Mouse (Mus musculus): Measurements from ENCODE around the gene Ralb. TPM values are rescaled to one million over a fixed set of nuclear protein-coding genes. Genes with fewer than 3 reads are reported as not detected.

The Ralb gene
- 10 to 100 TPM; 61.0 to 78.5 (median 64.7) TPM for total RNA-seq (2022)

GRCm38 (mm10) chr1:119504260-119505062 lies at the start of gene Ralb:
Ralb (minus strand) TSS chr1:119504794.
- DNase-seq: peak; percentile 99

DNA sequence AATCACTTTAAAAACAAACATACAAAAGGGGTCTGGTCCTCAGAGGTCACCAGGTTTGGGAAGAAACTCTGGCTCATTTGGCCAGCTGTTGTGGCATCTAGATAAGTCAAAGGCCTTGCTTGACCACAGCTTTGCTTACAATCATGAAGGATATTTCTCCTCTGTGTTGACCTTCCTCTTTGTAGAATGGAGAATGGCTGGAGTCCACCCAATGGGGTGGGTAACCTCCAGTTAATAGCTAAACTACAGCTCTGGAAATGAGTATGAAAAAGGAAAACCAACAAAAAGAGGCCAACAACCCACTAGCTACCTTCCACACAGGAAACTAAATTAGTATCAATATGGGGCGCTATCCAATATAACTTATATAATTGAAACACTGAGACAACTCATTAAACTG lies 47.1 kb upstream of the Ralb start:
- no peak for DNase-seq

DNA sequence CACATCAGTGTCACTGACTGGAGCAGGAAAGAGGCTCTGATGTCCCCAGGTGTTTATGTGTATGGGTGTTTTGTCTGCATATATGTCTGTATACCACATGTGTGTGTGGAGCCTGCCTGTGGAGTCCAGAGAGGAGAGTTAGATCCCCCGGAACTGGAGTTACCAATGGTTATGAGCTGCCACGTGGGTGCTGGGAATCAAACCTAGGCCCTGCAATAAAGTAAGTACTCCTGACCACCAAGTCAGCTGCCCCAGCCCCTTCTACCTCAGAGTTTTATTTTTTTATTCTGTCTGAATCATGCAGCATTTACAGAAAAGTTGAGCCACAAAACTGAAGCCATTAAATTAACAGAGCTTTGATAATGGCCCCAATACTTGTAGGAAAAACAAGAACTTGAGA lies 45.5 kb upstream of the Ralb start:
- no peak for DNase-seq

- DNase-seq: no peak
Observed at GRCm38 (mm10) chr1:119549327-119549689, 44.7 kb upstream of the Ralb start.

DNA sequence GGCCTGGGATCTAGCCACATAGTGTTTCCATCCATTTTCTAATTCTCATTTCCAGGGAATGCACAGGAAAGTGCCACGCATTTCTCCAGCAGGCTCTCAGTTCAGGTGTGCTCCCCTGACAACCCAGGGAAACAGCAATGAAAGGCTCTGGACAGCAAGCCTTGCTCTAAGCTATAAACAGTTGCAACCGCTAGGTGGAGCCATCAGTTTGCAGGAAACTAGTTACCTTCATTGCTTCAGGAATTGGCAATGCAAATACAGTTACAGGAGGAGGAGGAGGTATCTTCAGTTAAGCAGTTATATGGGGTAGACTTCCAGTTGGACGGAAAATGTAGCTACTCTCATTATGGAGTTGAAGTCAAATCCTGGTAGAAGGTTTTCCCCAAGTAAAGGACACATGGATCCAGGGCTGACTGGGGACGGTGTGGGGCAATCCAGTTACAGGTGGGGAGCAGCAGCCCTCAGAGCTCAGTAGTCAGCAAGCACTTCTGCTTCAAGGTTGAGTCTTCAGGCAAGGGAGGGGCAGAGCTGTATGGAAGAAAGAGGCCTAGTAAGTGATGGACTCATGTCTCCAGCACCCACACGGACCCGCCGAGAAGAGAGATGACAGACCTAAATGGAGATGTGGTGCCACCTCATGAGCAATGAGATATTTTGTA lies 44.2 kb upstream of the Ralb start:
- peak; percentile 52 for DNase-seq

DNA sequence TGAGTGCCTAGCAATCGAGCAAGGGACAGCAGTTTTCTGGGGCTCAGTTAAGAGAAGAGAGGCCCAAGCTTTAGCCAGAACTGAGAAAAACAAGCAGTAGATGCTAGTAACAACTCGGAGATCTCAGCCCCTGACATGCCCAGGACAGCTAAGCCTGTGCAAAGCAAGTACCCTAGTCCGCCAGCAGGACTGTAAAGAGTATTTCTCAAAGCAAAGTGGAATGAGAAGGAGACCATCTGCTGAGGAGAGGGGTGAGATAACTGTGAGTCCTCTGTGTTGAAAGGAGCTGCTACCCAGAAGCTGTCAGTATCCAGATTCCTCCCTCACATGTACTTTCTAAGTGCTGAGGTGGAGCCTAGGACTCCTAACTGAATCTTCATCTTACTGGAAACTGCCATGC lies 41.9 kb upstream of the Ralb start:
- DNase-seq: no peak

DNA sequence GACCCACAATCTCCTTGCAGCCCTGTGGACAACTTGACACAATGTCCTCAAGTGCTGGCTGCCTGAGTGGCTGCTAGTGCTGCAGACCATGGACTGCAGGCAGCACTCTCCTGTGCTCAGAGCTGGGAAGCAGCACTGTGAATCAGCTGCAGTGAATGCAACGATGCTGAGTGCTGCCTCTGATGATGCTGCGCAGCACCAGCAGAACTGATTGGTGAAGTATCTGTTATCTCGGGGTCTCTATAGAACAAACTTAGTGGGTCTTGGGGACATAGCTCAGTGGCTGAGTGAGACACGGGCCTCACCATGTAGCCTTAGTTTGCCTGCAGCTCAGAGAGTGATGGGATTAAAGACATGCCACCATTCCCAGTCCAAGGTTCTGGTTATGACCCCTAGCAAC lies 41.1 kb upstream of the Ralb start:
- DNase-seq: no peak

DNA sequence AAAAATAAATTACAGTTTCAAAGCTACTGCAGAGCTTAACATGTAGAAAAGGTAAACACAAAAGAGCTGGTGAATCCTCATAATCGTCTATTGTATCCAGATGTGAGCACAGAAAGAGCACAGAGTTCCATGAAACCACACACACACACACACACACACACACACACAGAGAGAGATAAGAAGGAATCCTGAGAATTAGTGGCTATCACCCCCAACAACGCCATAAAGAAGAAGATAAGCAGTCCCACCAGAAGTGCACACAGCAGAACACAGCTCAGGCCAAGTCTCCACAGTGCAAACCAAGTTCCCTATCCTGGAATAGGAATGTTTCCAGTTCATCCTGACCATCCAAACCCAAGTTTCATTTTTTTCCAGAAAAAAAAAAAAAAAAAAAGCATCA lies 40.6 kb upstream of the Ralb start:
- no peak for DNase-seq

GRCm38 (mm10) chr1:119544611-119545155 lies 40.1 kb upstream of the Ralb start:
- no peak for DNase-seq

GRCm38 (mm10) chr1:119543316-119543715 lies 38.7 kb upstream of the Ralb start:
- DNase-seq: no peak

DNA sequence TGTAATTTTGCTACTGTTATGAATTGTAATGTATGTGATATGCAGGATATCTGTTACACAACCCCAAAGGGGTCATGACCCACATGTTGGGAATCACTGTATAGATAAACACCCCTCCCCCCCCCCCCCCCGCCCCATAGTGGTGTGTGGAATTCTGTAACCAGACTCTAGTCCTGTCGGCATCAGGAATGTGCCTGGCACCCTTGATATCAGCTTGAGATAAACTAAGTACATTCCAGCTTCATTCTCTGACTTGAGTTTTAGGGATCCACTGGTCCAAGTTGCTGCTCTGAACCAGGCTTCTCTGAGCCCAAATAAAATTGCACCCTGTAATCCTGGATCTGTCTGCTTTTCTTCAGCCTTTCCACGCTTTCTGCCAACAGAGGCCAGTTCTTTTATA lies 37.0 kb upstream of the Ralb start:
- no peak for DNase-seq

GRCm38 (mm10) chr1:119540836-119541557 lies 36.4 kb upstream of the Ralb start:
- no peak for DNase-seq

DNA sequence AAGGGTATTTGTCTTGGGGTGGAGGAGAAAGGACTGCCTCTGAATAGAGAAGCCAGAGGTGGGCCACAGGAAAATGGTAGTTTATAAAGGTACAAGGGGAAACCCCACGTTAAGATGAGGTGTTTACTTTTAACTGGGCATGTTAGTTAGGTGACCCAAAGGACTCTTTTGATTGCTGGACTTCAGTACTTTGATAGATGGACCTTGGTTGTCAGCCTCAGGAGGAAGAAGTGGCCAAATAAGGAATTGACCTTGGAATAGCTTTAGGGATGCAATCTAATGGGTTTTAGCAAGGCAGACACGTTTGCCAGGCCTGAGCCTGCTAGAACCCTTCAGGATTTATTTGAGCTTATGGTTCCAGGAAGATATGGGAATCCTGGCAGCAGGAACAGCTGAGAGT lies 34.7 kb upstream of the Ralb start:
- DNase-seq: no peak

GRCm38 (mm10) chr1:119537651-119538050 lies 33.1 kb upstream of the Ralb start:
- no peak for DNase-seq

GRCm38 (mm10) chr1:119536122-119536521 lies 31.5 kb upstream of the Ralb start:
- DNase-seq: no peak

GRCm38 (mm10) chr1:119534341-119534740 lies 29.7 kb upstream of the Ralb start:
- DNase-seq: no peak

DNA sequence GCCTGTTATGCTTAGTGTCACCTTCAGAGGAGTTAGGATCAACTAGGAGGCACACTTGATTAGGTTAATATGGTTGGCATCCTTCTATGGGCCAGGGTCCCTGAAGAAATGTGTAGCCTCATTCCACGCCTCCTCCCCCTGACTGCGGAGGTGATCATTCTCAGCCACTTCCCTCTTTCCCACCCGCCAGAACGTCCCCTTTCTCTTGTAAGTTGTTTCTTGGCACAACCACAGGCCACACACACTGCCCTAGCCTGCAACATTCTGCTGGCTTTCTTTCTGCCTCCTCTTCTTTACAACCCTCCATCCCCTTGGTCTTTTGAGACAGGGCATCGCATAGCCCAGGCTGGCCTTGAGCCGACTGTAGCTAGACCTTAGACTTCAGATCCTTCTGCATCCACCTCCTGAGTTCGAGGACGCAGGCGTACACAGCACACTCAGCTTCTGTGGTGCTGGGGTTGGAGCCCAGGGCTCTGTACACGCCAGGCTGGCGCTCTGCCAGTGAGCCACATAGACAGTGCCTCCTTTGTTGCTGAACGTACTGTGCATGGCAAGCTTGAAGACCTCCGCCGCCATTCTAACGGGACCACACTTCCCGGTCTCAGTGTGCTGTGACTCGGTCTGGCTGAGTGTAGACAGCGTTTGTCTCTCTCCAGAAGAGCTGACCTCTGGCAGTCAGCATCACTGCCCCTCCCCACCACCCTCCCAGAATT lies 28.7 kb upstream of the Ralb start:
- no peak for DNase-seq

DNA sequence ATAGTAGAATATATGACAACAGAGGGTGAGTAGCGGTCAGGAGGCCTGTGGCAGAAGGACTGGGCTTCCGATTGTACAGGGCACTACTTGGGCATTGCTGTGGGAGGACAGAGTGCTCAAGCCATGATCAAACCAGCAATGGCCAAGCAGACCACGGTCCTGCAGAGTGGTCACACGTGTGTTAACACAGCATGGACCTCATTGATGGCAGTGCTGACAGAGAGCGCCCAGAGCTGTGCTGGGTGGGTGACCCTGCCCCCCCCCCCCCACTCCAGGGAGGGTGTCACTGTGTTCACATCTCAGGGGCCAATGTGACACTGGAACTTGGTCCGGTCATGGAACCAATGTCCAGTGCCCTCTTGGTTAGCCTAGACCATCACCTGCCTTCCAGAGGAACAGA lies 27.6 kb upstream of the Ralb start:
- DNase-seq: no peak

GRCm38 (mm10) chr1:119530941-119531340 lies 26.3 kb upstream of the Ralb start:
- no peak for DNase-seq

DNA sequence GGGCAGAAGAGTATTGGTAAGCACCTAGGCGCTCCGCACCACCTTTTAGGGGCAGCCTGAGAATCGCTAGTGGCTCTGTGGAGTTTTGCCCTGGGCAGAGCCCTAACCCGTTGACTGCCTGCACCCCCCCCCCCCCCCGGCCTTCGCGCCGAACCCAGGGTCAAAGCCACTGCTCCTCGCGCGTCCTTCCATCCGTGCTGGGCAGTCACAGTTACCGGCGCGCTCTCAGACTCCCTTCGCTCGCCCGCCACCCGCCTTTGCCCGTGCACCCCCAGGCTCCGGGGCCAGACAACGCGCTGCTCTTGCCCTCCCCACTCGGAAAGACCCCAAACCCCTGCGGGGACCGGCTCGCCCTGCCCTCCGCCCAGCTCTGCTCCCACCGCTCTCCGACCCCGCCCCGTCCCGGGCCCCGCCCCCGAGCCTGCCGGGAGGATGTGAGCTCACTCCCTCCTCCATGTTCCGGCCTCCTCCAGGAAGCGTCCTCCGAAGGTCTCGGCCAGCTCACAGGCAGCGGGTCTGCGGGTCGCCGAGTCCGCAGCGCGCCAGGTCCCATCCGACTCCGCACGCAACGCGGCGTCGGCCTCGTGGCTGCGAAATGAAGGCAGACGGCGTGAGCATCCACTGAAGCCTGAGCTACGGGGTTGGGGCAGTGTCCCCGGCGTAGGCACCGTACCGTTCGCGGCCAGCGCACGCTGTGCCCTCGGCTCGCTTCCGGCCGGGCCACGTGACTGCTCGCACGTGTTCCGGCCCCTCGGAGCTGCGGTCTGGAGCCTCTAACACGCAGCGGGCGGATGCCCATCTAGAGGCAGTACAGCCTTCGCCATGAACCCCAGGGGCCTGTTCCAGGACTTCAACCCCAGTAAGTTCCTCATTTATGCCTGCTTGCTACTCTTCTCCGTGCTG lies 21.3 kb upstream of the Ralb start, which contains the start of gene Tmem185b:
Tmem185b (plus strand) TSS at position 472 of the 903 bp plus-strand sequence.
- peak; percentile 90 for DNase-seq

- DNase-seq: no peak
Observed at GRCm38 (mm10) chr1:119525004-119525444, 20.4 kb upstream of the Ralb start.
